Mouse (Mus musculus): ENCODE measurements around the gene Sphk2. TPM values are rescaled to one million over a fixed set of nuclear protein-coding genes. Genes with fewer than 3 reads are reported as not detected.

Gene Sphk2
- total and polyA plus RNA-seq, 2 experiments from 2014 or later, result 11.1 to 19.5 TPM

GRCm38 (mm10) chr7:45744387-45744786, 26.6 kb upstream of the Sphk2 start:
- H3K27me3 ChIP-seq (ENCODE audit: control insufficient read depth, insufficient read depth, low read length), result no peaks in the 10 kb centered on the region
- H3K36me3 ChIP-seq (replicated peaks; ENCODE audit: control insufficient read depth, insufficient read depth, low read length), result no peaks in the 10 kb centered on the region
- H3K27ac ChIP-seq (ENCODE audit: low read depth), result no peak overlapping the region
- 32% methylated on average over 2 of the region's 2 CpGs for WGBS
- no peak overlapping the region for H3K4me3 ChIP-seq (ENCODE audit: low read depth, low read length)
- H3K9ac ChIP-seq (replicated peaks; ENCODE audit: low read depth, low read length), result no peak overlapping the region
- no peak overlapping the region for H3K4me2 ChIP-seq (ENCODE audit: low read depth, low read length)
- peak; percentile 71 for ATAC-seq (ENCODE audit: insufficient read depth, low read depth)
- TF ChIP-seq EP300 (IDR thresholded peaks at IDR 0.05; ENCODE audit: low read depth) (no peak), CTCF (IDR thresholded peaks at IDR 0.05; ENCODE audit: low read depth) (no peak)
- DNase-seq (ENCODE audit: low spot score), result peak; percentile 80
- peaks cover 8% of the 10 kb centered on the region; the same call in 1 of the 2 replicates for H3K4me1 ChIP-seq (ENCODE audit: control insufficient read depth, insufficient read depth)
- H3K9me3 ChIP-seq (replicated peaks; ENCODE audit: control insufficient read depth, low read length), result no peaks in the 10 kb centered on the region

GRCm38 (mm10) chr7:45742338-45742737, 24.5 kb upstream of the Sphk2 start:
- Histone ChIP-seq H3K4me2 (ENCODE audit: low read depth, low read length) (peak overlapping the region; percentile 28; the same call in 1 of the 2 replicates), H3K27ac (ENCODE audit: low read depth) (no peak overlapping the region), H3K4me3 (ENCODE audit: low read depth, low read length) (no peak overlapping the region; the same call in 1 of the 2 replicates), H3K9me3 (replicated peaks; ENCODE audit: control insufficient read depth, low read length) (no peaks in the 10 kb centered on the region), H3K4me1 (ENCODE audit: control insufficient read depth, insufficient read depth) (no peaks in the 10 kb centered on the region), H3K36me3 (replicated peaks; ENCODE audit: control insufficient read depth, insufficient read depth, low read length) (no peaks in the 10 kb centered on the region), H3K27me3 (ENCODE audit: control insufficient read depth, insufficient read depth, low read length) (no peaks in the 10 kb centered on the region), H3K9ac (replicated peaks; ENCODE audit: low read depth, low read length) (no peak overlapping the region)
- no peak for TF ChIP-seq EP300 (IDR thresholded peaks at IDR 0.05; ENCODE audit: low read depth)
- no peak; the same call in 1 of the 2 replicates for TF ChIP-seq CTCF (IDR thresholded peaks at IDR 0.05; ENCODE audit: low read depth)
- WGBS, result 34% methylated on average over 19 of the region's 19 CpGs
- DNase-seq (ENCODE audit: low spot score) (no peak), ATAC-seq (ENCODE audit: insufficient read depth, low read depth) (no peak)

DNA sequence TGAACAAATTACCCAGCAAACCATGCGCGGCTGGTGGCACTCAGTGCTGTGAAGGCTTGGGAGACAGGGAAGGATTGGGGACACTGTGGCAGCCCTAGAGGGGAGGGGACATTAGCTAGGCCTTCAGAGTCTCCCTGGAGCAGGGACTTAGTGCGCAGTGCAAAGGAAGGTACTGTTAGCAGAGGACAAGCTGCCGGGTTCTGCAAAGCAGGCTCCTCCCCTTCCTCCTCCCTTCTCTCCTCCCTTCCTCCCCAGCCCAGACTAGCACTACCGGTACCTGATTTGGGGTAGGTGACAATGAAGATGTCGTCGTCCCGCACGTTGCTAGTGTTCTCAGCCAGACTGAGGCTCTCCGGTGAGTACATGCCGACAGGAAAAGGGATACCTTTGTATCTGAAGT, 24.0 kb upstream of the Sphk2 start:
- 40% methylated on average over 11 of the region's 11 CpGs for WGBS
- TF ChIP-seq EP300 (IDR thresholded peaks at IDR 0.05; ENCODE audit: low read depth), result no peak
- no peak for TF ChIP-seq CTCF (IDR thresholded peaks at IDR 0.05; ENCODE audit: low read depth)
- no peak overlapping the region for H3K9ac ChIP-seq (replicated peaks; ENCODE audit: low read depth, low read length)
- H3K36me3 ChIP-seq (replicated peaks; ENCODE audit: control insufficient read depth, insufficient read depth, low read length), result no peaks in the 10 kb centered on the region
- no peaks in the 10 kb centered on the region for H3K9me3 ChIP-seq (replicated peaks; ENCODE audit: control insufficient read depth, low read length)
- no peaks in the 10 kb centered on the region for H3K27me3 ChIP-seq (ENCODE audit: control insufficient read depth, insufficient read depth, low read length)
- ATAC-seq (ENCODE audit: insufficient read depth, low read depth), result no peak
- no peak overlapping the region for H3K27ac ChIP-seq (ENCODE audit: low read depth)
- no peak for DNase-seq (ENCODE audit: low spot score)
- H3K4me2 ChIP-seq (ENCODE audit: low read depth, low read length), result peak overlapping the region; percentile 28; the same call in 1 of the 2 replicates
- no peaks in the 10 kb centered on the region for H3K4me1 ChIP-seq (ENCODE audit: control insufficient read depth, insufficient read depth)
- no peak overlapping the region; the same call in 1 of the 2 replicates for H3K4me3 ChIP-seq (ENCODE audit: low read depth, low read length)

- no peak for DNase-seq (ENCODE audit: low spot score)
- no peaks in the 10 kb centered on the region for H3K4me1 ChIP-seq (ENCODE audit: control insufficient read depth, insufficient read depth)
- no peaks in the 10 kb centered on the region for H3K27me3 ChIP-seq (ENCODE audit: control insufficient read depth, insufficient read depth, low read length)
- H3K27ac ChIP-seq (ENCODE audit: low read depth), result no peak overlapping the region
- H3K4me2 ChIP-seq (ENCODE audit: low read depth, low read length), result no peak overlapping the region
- no peak for ATAC-seq (ENCODE audit: insufficient read depth, low read depth)
- no peaks in the 10 kb centered on the region for H3K36me3 ChIP-seq (replicated peaks; ENCODE audit: control insufficient read depth, insufficient read depth, low read length)
- H3K9me3 ChIP-seq (replicated peaks; ENCODE audit: control insufficient read depth, low read length), result no peaks in the 10 kb centered on the region
- 76% methylated on average over 12 of the region's 12 CpGs for WGBS
- H3K4me3 ChIP-seq (ENCODE audit: low read depth, low read length), result no peak overlapping the region
- no peak for TF ChIP-seq EP300 (IDR thresholded peaks at IDR 0.05; ENCODE audit: low read depth)
- no peak overlapping the region for H3K9ac ChIP-seq (replicated peaks; ENCODE audit: low read depth, low read length)
Measured at GRCm38 (mm10) chr7:45741308-45741707, 23.5 kb upstream of the Sphk2 start.

- Histone ChIP-seq H3K9me3 (replicated peaks; ENCODE audit: control insufficient read depth, low read length) (no peaks in the 10 kb centered on the region), H3K27ac (ENCODE audit: low read depth) (no peak overlapping the region), H3K36me3 (replicated peaks; ENCODE audit: control insufficient read depth, insufficient read depth, low read length) (no peaks in the 10 kb centered on the region), H3K27me3 (ENCODE audit: control insufficient read depth, insufficient read depth, low read length) (no peaks in the 10 kb centered on the region), H3K4me3 (ENCODE audit: low read depth, low read length) (no peak overlapping the region), H3K4me1 (ENCODE audit: control insufficient read depth, insufficient read depth) (no peaks in the 10 kb centered on the region), H3K4me2 (ENCODE audit: low read depth, low read length) (no peak overlapping the region), H3K9ac (replicated peaks; ENCODE audit: low read depth, low read length) (no peak overlapping the region)
- ATAC-seq (ENCODE audit: insufficient read depth, low read depth), result no peak
- 51% methylated on average over 10 of the region's 10 CpGs for WGBS
- no peak for DNase-seq (ENCODE audit: low spot score)
- TF ChIP-seq CTCF (IDR thresholded peaks at IDR 0.05; ENCODE audit: low read depth) (no peak), EP300 (IDR thresholded peaks at IDR 0.05; ENCODE audit: low read depth) (no peak)
Measured at GRCm38 (mm10) chr7:45739820-45740219, 22.0 kb upstream of the Sphk2 start.

DNA sequence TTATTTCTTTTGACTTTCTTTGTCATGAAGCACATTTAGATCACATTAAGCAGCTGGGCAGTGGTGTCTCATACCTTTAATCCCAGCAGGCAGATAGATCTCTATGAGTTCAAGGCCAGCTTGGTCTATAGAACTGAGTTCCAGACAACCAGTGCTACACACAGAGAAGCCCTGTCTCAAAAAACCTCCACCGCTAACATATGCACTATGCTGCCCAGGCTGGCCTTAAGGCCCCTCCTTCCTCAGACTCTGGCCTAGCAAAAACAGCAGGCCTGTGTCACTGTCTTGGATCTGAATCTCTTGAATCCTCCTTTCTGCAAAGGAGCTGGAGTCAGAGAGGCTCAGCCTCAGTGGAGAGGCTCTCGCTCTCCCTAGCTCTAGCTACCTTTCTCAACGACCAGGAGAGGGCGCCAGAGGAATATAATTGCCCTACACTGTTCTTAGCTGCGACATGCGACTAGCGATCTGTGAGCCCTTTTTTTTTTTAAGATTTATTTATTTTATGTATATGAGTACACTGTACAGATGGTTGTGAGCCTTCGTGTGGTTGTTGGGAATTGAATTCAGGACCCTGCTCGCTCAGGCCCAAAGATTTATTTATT, 21.5 kb upstream of the Sphk2 start:
- H3K9me3 ChIP-seq (replicated peaks; ENCODE audit: control insufficient read depth, low read length), result no peaks in the 10 kb centered on the region
- no peaks in the 10 kb centered on the region for H3K27me3 ChIP-seq (ENCODE audit: control insufficient read depth, insufficient read depth, low read length)
- peak; percentile 67 for DNase-seq (ENCODE audit: low spot score)
- H3K9ac ChIP-seq (replicated peaks; ENCODE audit: low read depth, low read length), result no peak overlapping the region
- H3K36me3 ChIP-seq (replicated peaks; ENCODE audit: control insufficient read depth, insufficient read depth, low read length), result no peaks in the 10 kb centered on the region
- peak; percentile 76 for ATAC-seq (ENCODE audit: insufficient read depth, low read depth)
- H3K4me2 ChIP-seq (ENCODE audit: low read depth, low read length), result no peak overlapping the region
- WGBS, result 5% methylated on average over 9 of the region's 9 CpGs
- no peak for TF ChIP-seq EP300 (IDR thresholded peaks at IDR 0.05; ENCODE audit: low read depth)
- TF ChIP-seq CTCF (IDR thresholded peaks at IDR 0.05; ENCODE audit: low read depth), result peak; percentile 88
- no peak overlapping the region for H3K27ac ChIP-seq (ENCODE audit: low read depth)
- H3K4me1 ChIP-seq (ENCODE audit: control insufficient read depth, insufficient read depth), result no peaks in the 10 kb centered on the region
- no peak overlapping the region for H3K4me3 ChIP-seq (ENCODE audit: low read depth, low read length)
